Mouse (Mus musculus) ES-Bruce4 (cell line): ENCODE results near the gene Gdpd5. TPM values are rescaled to one million over a fixed set of nuclear protein-coding genes. Genes with fewer than 3 reads are reported as not detected.

Source experiments
- H3K27ac ChIP-seq: 2 replicates; pipeline ENCODE4 v1.5.1; 2012; ENCODE audit warnings: low read length, inconsistent platforms; ENCODE audit not compliant: insufficient read depth
- H3K27me3 ChIP-seq: 2 replicates; pipeline ENCODE4 v1.6.1; 2012; ENCODE audit warnings: mild to moderate bottlenecking, low read length, inconsistent platforms; ENCODE audit not compliant: control insufficient read depth, poor library complexity, insufficient read depth, severe bottlenecking
- H3K36me3 ChIP-seq: 2 replicates; pipeline ENCODE4 v1.6.1; 2012; ENCODE audit warnings: inconsistent platforms, mild to moderate bottlenecking, low read length, moderate library complexity; ENCODE audit not compliant: control insufficient read depth, poor library complexity, insufficient read depth, severe bottlenecking
- H3K4me1 ChIP-seq: one replicate; pipeline ENCODE4 v1.8.1; 2011; ENCODE audit warnings: low read length; ENCODE audit not compliant: control insufficient read depth, insufficient read depth
- H3K4me3 ChIP-seq: 2 replicates; pipeline ENCODE4 v1.5.1; 2011; ENCODE audit warnings: low read depth, mild to moderate bottlenecking, low read length
- H3K9ac ChIP-seq: 2 replicates; pipeline ENCODE4 v1.6.1; 2012; ENCODE audit warnings: low read depth, mild to moderate bottlenecking, inconsistent platforms; ENCODE audit not compliant: poor library complexity, severe bottlenecking
- H3K9me3 ChIP-seq: replicated peaks from 2 replicates; pipeline ENCODE4 v1.6.1; 2012; ENCODE audit warnings: mild to moderate bottlenecking, low read length, inconsistent platforms; ENCODE audit not compliant: control insufficient read depth, poor library complexity, insufficient read depth, severe bottlenecking
- CTCF ChIP-seq: IDR thresholded peaks from one replicate; pipeline ENCODE4 v1.8.1; 2011; ENCODE audit warnings: low read depth, low read length
- EP300 ChIP-seq: IDR thresholded peaks from 2 replicates; pipeline ENCODE4 v1.6.1; 2011; ENCODE audit warnings: low read depth, low read length; ENCODE audit not compliant: insufficient read depth
- POLR2A ChIP-seq: IDR thresholded peaks from one replicate; pipeline ENCODE4 v1.8.1; 2011; ENCODE audit warnings: low read length; ENCODE audit not compliant: insufficient read depth
- polyA plus RNA-seq: library from polyadenylated mRNA; stranded (reverse); fragments of >200 nt; gene quantifications from 2 replicates; pipeline ENCODE4 v1.2.4, GENCODE M21; 2011; ENCODE audit warnings: low read depth; ENCODE audit not compliant: missing spikeins, insufficient read depth, insufficient read length

Gdpd5 gene
- polyA plus RNA-seq, 1 experiment, result 5.9 TPM

GRCm38 (mm10) chr7:99510087-99510501 is 128.9 kb downstream of the Gdpd5 start:
- H3K4me3 ChIP-seq, result no peak overlapping the region
- TF ChIP-seq POLR2A, result no peak
- no peak for TF ChIP-seq CTCF
- TF ChIP-seq EP300, result no peak

More at GRCm38 (mm10) chr7:99510087-99510501, 128.9 kb downstream of the Gdpd5 start:
- Histone ChIP-seq H3K27ac (no peak overlapping the region), H3K9ac (no peak overlapping the region), H3K36me3 (no peaks in the 10 kb centered on the region), H3K9me3 (no peaks in the 10 kb centered on the region), H3K4me1 (no peaks in the 10 kb centered on the region), H3K27me3 (no peaks in the 10 kb centered on the region)

Other genes with a start within 250 kb of the Gdpd5 start
- 16.1 and 16.9 TPM in 2 replicates for gene Uvrag, start 240.3 kb upstream of the Gdpd5 start, polyA plus RNA-seq
- gene Dgat2, start 198.7 kb upstream of the Gdpd5 start, polyA plus RNA-seq, result 1.6 and 2.1 TPM in 2 replicates
- gene Mogat2, start 142.8 kb upstream of the Gdpd5 start, polyA plus RNA-seq, result 9.1 and 9.3 TPM in 2 replicates
- gene Map6, start 114.0 kb upstream of the Gdpd5 start, polyA plus RNA-seq, result 16.0 and 17.5 TPM in 2 replicates
- gene Serpinh1, start 28.2 kb upstream of the Gdpd5 start, polyA plus RNA-seq, result 211 and 229 TPM in 2 replicates
- not detected in 2 replicates for gene Klhl35, start 84.6 kb downstream of the Gdpd5 start, polyA plus RNA-seq
- gene Rps3, start 102.3 kb downstream of the Gdpd5 start, polyA plus RNA-seq, result 2,316 and 2,405 TPM in 2 replicates
- gene Arrb1, start 154.1 kb downstream of the Gdpd5 start, polyA plus RNA-seq, result 28.9 and 31.7 TPM in 2 replicates
- gene Tpbgl, start 245.7 kb downstream of the Gdpd5 start, polyA plus RNA-seq, result not detected in 2 replicates